Mouse (Mus musculus): ENCODE results near the gene Uchl4. TPM values are rescaled to one million over a fixed set of nuclear protein-coding genes. Genes with fewer than 3 reads are reported as not detected.
"Not testable (repeated sequence)": the region's sequence is repeated elsewhere in the genome, so short reads cannot be mapped to it uniquely, and the experiment has no call there.

Uchl4 gene
- polyA plus RNA-seq, 1 experiment from 2014 or later: 2.1 TPM

GRCm38 (mm10) chr9:64255422-64255821 is 20.4 kb downstream of the Uchl4 start:
- Histone ChIP-seq H3K4me1 (peaks cover 13% of the 10 kb centered on the region), H3K4me2 (replicated peaks) (no peak overlapping the region), H3K27me3 (no peaks in the 10 kb centered on the region), H3K9ac (no peak overlapping the region), H3K36me3 (no peaks in the 10 kb centered on the region), H3K27ac (replicated peaks) (no peak overlapping the region), H3K9me3 (replicated peaks) (no peaks in the 10 kb centered on the region), H3K4me3 (replicated peaks) (no peak overlapping the region)
- WGBS: 61% methylated on average over 3 of the region's 3 CpGs
- ATAC-seq (ENCODE audit: insufficient number of reproducible peaks, low FRiP score, low TSS enrichment, low read depth): no peak

GRCm38 (mm10) chr9:64256204-64256603 is 21.2 kb downstream of the Uchl4 start:
- H3K4me1 ChIP-seq: peaks cover 5% of the 10 kb centered on the region
- no peak for ATAC-seq (ENCODE audit: insufficient number of reproducible peaks, low FRiP score, low TSS enrichment, low read depth)
- no peak overlapping the region for H3K4me2 ChIP-seq (replicated peaks)
- no peaks in the 10 kb centered on the region for H3K9me3 ChIP-seq (replicated peaks)
- no peak overlapping the region for H3K9ac ChIP-seq
- no peak overlapping the region for H3K4me3 ChIP-seq (replicated peaks)
- no peaks in the 10 kb centered on the region for H3K27me3 ChIP-seq
- H3K27ac ChIP-seq (replicated peaks): no peak overlapping the region
- 90% methylated on average over 3 of the region's 3 CpGs for WGBS
- no peaks in the 10 kb centered on the region for H3K36me3 ChIP-seq

- no peak overlapping the region for H3K27ac ChIP-seq (replicated peaks)
- no peak for ATAC-seq (ENCODE audit: insufficient number of reproducible peaks, low FRiP score, low TSS enrichment, low read depth)
- WGBS: 88% methylated on average over 5 of the region's 5 CpGs
- H3K9me3 ChIP-seq (replicated peaks): no peaks in the 10 kb centered on the region
- no peaks in the 10 kb centered on the region for H3K27me3 ChIP-seq
- no peaks in the 10 kb centered on the region for H3K4me1 ChIP-seq
- no peak overlapping the region for H3K9ac ChIP-seq
- H3K4me3 ChIP-seq (replicated peaks): no peak overlapping the region
- no peak overlapping the region for H3K4me2 ChIP-seq (replicated peaks)
- no peaks in the 10 kb centered on the region for H3K36me3 ChIP-seq
Observed at GRCm38 (mm10) chr9:64259906-64260305, 24.9 kb downstream of the Uchl4 start.

- 80% methylated on average over 4 of the region's 4 CpGs for WGBS
- Histone ChIP-seq H3K36me3 (no peaks in the 10 kb centered on the region), H3K27me3 (no peaks in the 10 kb centered on the region), H3K9me3 (replicated peaks) (no peaks in the 10 kb centered on the region), H3K4me1 (no peaks in the 10 kb centered on the region), H3K27ac (replicated peaks) (no peak overlapping the region), H3K9ac (no peak overlapping the region), H3K4me2 (replicated peaks) (no peak overlapping the region), H3K4me3 (replicated peaks) (no peak overlapping the region)
- ATAC-seq (ENCODE audit: insufficient number of reproducible peaks, low FRiP score, low TSS enrichment, low read depth): no peak
Observed at GRCm38 (mm10) chr9:64261023-64261422, 26.0 kb downstream of the Uchl4 start.

- ATAC-seq (ENCODE audit: insufficient number of reproducible peaks, low FRiP score, low TSS enrichment, low read depth): no peak
- Histone ChIP-seq H3K9me3 (replicated peaks) (no peaks in the 10 kb centered on the region), H3K4me3 (replicated peaks) (no peak overlapping the region), H3K27ac (replicated peaks) (no peak overlapping the region), H3K36me3 (no peaks in the 10 kb centered on the region), H3K27me3 (no peaks in the 10 kb centered on the region), H3K4me2 (replicated peaks) (no peak overlapping the region), H3K9ac (no peak overlapping the region), H3K4me1 (no peaks in the 10 kb centered on the region)
- 43% methylated on average over 1 of the region's 1 CpGs for WGBS
Observed at GRCm38 (mm10) chr9:64264813-64265212, 29.8 kb downstream of the Uchl4 start.

- Histone ChIP-seq H3K9me3 (replicated peaks) (no peaks in the 10 kb centered on the region), H3K9ac (no peak overlapping the region), H3K27me3 (no peaks in the 10 kb centered on the region), H3K27ac (replicated peaks) (no peak overlapping the region), H3K4me1 (no peaks in the 10 kb centered on the region), H3K4me2 (replicated peaks) (no peak overlapping the region), H3K4me3 (replicated peaks) (no peak overlapping the region), H3K36me3 (no peaks in the 10 kb centered on the region)
- WGBS: 90% methylated on average over 1 of the region's 1 CpGs
- no peak for ATAC-seq (ENCODE audit: insufficient number of reproducible peaks, low FRiP score, low TSS enrichment, low read depth)
Observed at GRCm38 (mm10) chr9:64267231-64267630, 32.2 kb downstream of the Uchl4 start.

DNA sequence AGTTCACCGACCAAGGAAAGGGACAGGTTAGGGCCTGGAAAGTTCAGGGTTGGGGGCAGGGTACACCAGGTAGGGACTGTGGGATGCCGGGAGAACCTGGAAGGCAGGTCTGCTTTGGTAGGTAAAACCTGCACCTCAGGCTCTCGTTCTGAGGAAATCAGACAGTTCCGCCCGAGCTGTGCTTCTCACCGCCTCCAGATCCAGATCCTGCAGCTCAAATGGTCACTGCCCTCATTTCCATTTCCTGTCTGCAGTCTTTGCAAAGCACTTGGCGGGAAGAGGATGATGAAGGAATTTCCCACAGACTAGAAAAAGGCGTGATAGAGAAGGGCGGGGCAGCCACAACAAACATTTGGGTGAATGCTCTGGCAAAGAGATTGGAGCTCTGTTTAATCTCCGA is 33.2 kb downstream of the Uchl4 start:
- ATAC-seq (ENCODE audit: insufficient number of reproducible peaks, low FRiP score, low TSS enrichment, low read depth): no peak
- Histone ChIP-seq H3K27ac (replicated peaks) (no peak overlapping the region), H3K36me3 (no peaks in the 10 kb centered on the region), H3K9me3 (replicated peaks) (no peaks in the 10 kb centered on the region), H3K9ac (no peak overlapping the region), H3K27me3 (no peaks in the 10 kb centered on the region), H3K4me2 (replicated peaks) (no peak overlapping the region), H3K4me3 (replicated peaks) (no peak overlapping the region), H3K4me1 (no peaks in the 10 kb centered on the region)
- 81% methylated on average over 10 of the region's 10 CpGs for whole genome bisulfite sequencing

- ATAC-seq (ENCODE audit: insufficient number of reproducible peaks, low FRiP score, low TSS enrichment, low read depth); H3K36me3 ChIP-seq; H3K9me3 ChIP-seq (replicated peaks); H3K27me3 ChIP-seq; H3K4me3 ChIP-seq (replicated peaks); H3K9ac ChIP-seq; H3K4me2 ChIP-seq (replicated peaks); H3K27ac ChIP-seq (replicated peaks); H3K4me1 ChIP-seq: not testable (repeated sequence)
- 93% methylated on average over 8 of the region's 8 CpGs for WGBS
Observed at GRCm38 (mm10) chr9:64268836-64269235, 33.8 kb downstream of the Uchl4 start.

- 60% methylated on average over 3 of the region's 3 CpGs for WGBS
- no peaks in the 10 kb centered on the region for H3K9me3 ChIP-seq (replicated peaks)
- no peak for ATAC-seq (ENCODE audit: insufficient number of reproducible peaks, low FRiP score, low TSS enrichment, low read depth)
- no peak overlapping the region for H3K9ac ChIP-seq
- no peaks in the 10 kb centered on the region for H3K27me3 ChIP-seq
- no peaks in the 10 kb centered on the region for H3K36me3 ChIP-seq
- H3K4me2 ChIP-seq (replicated peaks): no peak overlapping the region
- no peak overlapping the region for H3K4me3 ChIP-seq (replicated peaks)
- no peak overlapping the region for H3K27ac ChIP-seq (replicated peaks)
- H3K4me1 ChIP-seq: no peaks in the 10 kb centered on the region
Observed at GRCm38 (mm10) chr9:64271249-64271648, 36.2 kb downstream of the Uchl4 start.

- Histone ChIP-seq H3K9me3 (replicated peaks) (no peaks in the 10 kb centered on the region), H3K36me3 (no peaks in the 10 kb centered on the region), H3K4me3 (replicated peaks) (no peak overlapping the region), H3K27ac (replicated peaks) (no peak overlapping the region), H3K4me2 (replicated peaks) (no peak overlapping the region), H3K9ac (no peak overlapping the region), H3K4me1 (no peaks in the 10 kb centered on the region), H3K27me3 (no peaks in the 10 kb centered on the region)
- peak; percentile 43; the same call in 1 of the 2 replicates for ATAC-seq (ENCODE audit: insufficient number of reproducible peaks, low FRiP score, low TSS enrichment, low read depth)
- WGBS: 40% methylated on average over 7 of the region's 7 CpGs
Observed at GRCm38 (mm10) chr9:64272611-64273010, 37.6 kb downstream of the Uchl4 start.

GRCm38 (mm10) chr9:64273757-64274156 is 38.8 kb downstream of the Uchl4 start:
- Histone ChIP-seq H3K27me3 (no peaks in the 10 kb centered on the region), H3K36me3 (no peaks in the 10 kb centered on the region), H3K9ac (no peak overlapping the region), H3K9me3 (replicated peaks) (no peaks in the 10 kb centered on the region), H3K4me1 (no peaks in the 10 kb centered on the region), H3K4me2 (replicated peaks) (no peak overlapping the region), H3K4me3 (replicated peaks) (no peak overlapping the region), H3K27ac (replicated peaks) (no peak overlapping the region)
- 64% methylated on average over 4 of the region's 4 CpGs for WGBS
- ATAC-seq (ENCODE audit: insufficient number of reproducible peaks, low FRiP score, low TSS enrichment, low read depth): no peak

- no peaks in the 10 kb centered on the region for H3K9me3 ChIP-seq (replicated peaks)
- H3K9ac ChIP-seq: no peak overlapping the region
- no peaks in the 10 kb centered on the region for H3K36me3 ChIP-seq
- WGBS: 72% methylated on average over 4 of the region's 4 CpGs
- no peak overlapping the region for H3K4me2 ChIP-seq (replicated peaks)
- H3K4me1 ChIP-seq: no peaks in the 10 kb centered on the region
- no peak overlapping the region for H3K27ac ChIP-seq (replicated peaks)
- no peaks in the 10 kb centered on the region for H3K27me3 ChIP-seq
- H3K4me3 ChIP-seq (replicated peaks): no peak overlapping the region
- no peak for ATAC-seq (ENCODE audit: insufficient number of reproducible peaks, low FRiP score, low TSS enrichment, low read depth)
Observed at GRCm38 (mm10) chr9:64274291-64274690, 39.3 kb downstream of the Uchl4 start.

All from embryonic facial prominence, embryonic 15.5 days (tissue).